In genomic region chr1:84934151-84934502, GRCm38 (mm10) we compare ENCODE assay signal across 8 mouse cellular contexts. TPM values are rescaled to one million over a fixed set of nuclear protein-coding genes. Genes with fewer than 3 reads are reported as not detected.
DNase-seq lines count a peak whose midpoint lies in the region; ATAC-seq and TF ChIP-seq lines count a peak whose summit lies in the region.

No protein-coding gene starts in this region.

- 2% methylated on average over 12 of the region's 12 CpGs for WGBS in heart, postnatal 0 days
- WGBS in forebrain, embryonic 12.5 days: 0% methylated on average over 12 of the region's 12 CpGs
- whole genome bisulfite sequencing in liver, embryonic 14.5 days (ENCODE audit: insufficient replicate concordance): 4% methylated on average over 12 of the region's 12 CpGs

- H3K4me1 ChIP-seq in heart, postnatal 0 days (ENCODE audit: control insufficient read depth, insufficient read depth): peaks cover 3% of the 10 kb centered on the region; the same call in 1 of the 2 replicates
- H3K4me1 ChIP-seq in forebrain, embryonic 12.5 days: peaks cover 12% of the 10 kb centered on the region; the same call in 1 of the 2 replicates
- H3K4me1 ChIP-seq in liver, embryonic 14.5 days (replicated peaks; ENCODE audit: control insufficient read depth in 2 of 2, insufficient read depth in 2 of 2, low read length in 1 of 2): no peaks in the 10 kb centered on the region

- H3K36me3 ChIP-seq in heart, postnatal 0 days (replicated peaks; ENCODE audit: control insufficient read depth, insufficient read depth, low read length): no peaks in the 10 kb centered on the region
- H3K36me3 ChIP-seq in forebrain, embryonic 12.5 days (replicated peaks): no peaks in the 10 kb centered on the region
- no peaks in the 10 kb centered on the region for H3K36me3 ChIP-seq in liver, embryonic 14.5 days (replicated peaks; ENCODE audit: control insufficient read depth, insufficient read depth, low read depth)

- peak overlapping the region; percentile 89 for H3K4me2 ChIP-seq in heart, postnatal 0 days (ENCODE audit: low read depth, low read length)
- peak overlapping the region; percentile 74 for H3K4me2 ChIP-seq in forebrain, embryonic 12.5 days
- H3K4me2 ChIP-seq in liver, embryonic 14.5 days (ENCODE audit: low read depth): peak overlapping the region; percentile 54

- no peak for DNase-seq in heart, postnatal 0 days (ENCODE audit: low spot score)
- DNase-seq in heart, adult 18-20 months: no peak
- DNase-seq in ZHBTc4 (ENCODE audit: low read depth, low spot score): peak; percentile 41
- no peak for DNase-seq in liver, embryonic 14.5 days (ENCODE audit: low read depth in 3 of 3, low spot score in 3 of 3)
- DNase-seq in thymus, postnatal 36 days: no peak
- no peak for DNase-seq in spleen, postnatal 10 days (ENCODE audit: low spot score in 2 of 2)
- no peak for DNase-seq in frontal cortex, adult 2 months (ENCODE audit: extremely low spot score in 1 of 2, low spot score in 1 of 2)

- TF ChIP-seq CTCF in heart, postnatal 0 days (IDR thresholded peaks at IDR 0.05; ENCODE audit: low read depth): no peak
- TF ChIP-seq CTCF in liver, embryonic 14.5 days (IDR thresholded peaks at IDR 0.05; ENCODE audit: low read depth): no peak

- no peak for ATAC-seq in heart, postnatal 0 days (ENCODE audit: insufficient read depth, low read depth)
- ATAC-seq in forebrain, embryonic 12.5 days (ENCODE audit: low FRiP score): no peak
- ATAC-seq in liver, embryonic 14.5 days (ENCODE audit: insufficient read depth): no peak

- no peak overlapping the region for H3K27ac ChIP-seq in heart, postnatal 0 days (ENCODE audit: low read depth)
- peak overlapping the region; percentile 86 for H3K27ac ChIP-seq in forebrain, embryonic 12.5 days
- no peak overlapping the region for H3K27ac ChIP-seq in liver, embryonic 14.5 days

- H3K27me3 ChIP-seq in heart, postnatal 0 days (ENCODE audit: control insufficient read depth, insufficient read depth, low read length): peaks cover 33% of the 10 kb centered on the region
- H3K27me3 ChIP-seq in forebrain, embryonic 12.5 days: peaks cover 3% of the 10 kb centered on the region; the same call in 1 of the 2 replicates
- peaks cover 17% of the 10 kb centered on the region for H3K27me3 ChIP-seq in liver, embryonic 14.5 days (ENCODE audit: control insufficient read depth, insufficient read depth, low read length)

- no peak for TF ChIP-seq EP300 in heart, postnatal 0 days (IDR thresholded peaks at IDR 0.05; ENCODE audit: low read depth)
- no peak for TF ChIP-seq EP300 in liver, embryonic 14.5 days (IDR thresholded peaks at IDR 0.05; ENCODE audit: low read depth)

- peak overlapping the region; percentile 55 for H3K4me3 ChIP-seq in heart, postnatal 0 days (ENCODE audit: low read depth, low read length)
- H3K4me3 ChIP-seq in forebrain, embryonic 12.5 days (replicated peaks): peak overlapping the region; percentile 65
- H3K4me3 ChIP-seq in liver, embryonic 14.5 days (ENCODE audit: insufficient read depth in 1 of 2, low read depth in 2 of 2, low read length in 2 of 2): peak overlapping the region; percentile 15 to 40; a peak in 3 of 4 replicates

- H3K9me3 ChIP-seq in heart, postnatal 0 days (replicated peaks; ENCODE audit: control insufficient read depth, low read length): no peaks in the 10 kb centered on the region
- no peaks in the 10 kb centered on the region for H3K9me3 ChIP-seq in forebrain, embryonic 12.5 days
- no peaks in the 10 kb centered on the region for H3K9me3 ChIP-seq in liver, embryonic 14.5 days (ENCODE audit: control insufficient read depth, low read length)

- H3K9ac ChIP-seq in heart, postnatal 0 days (replicated peaks; ENCODE audit: low read depth, low read length): no peak overlapping the region; the same call in 1 of the 2 replicates
- H3K9ac ChIP-seq in forebrain, embryonic 12.5 days: peak overlapping the region; percentile 78
- no peak overlapping the region for H3K9ac ChIP-seq in liver, embryonic 14.5 days (replicated peaks)

RNA-seq across cellular contexts. Expression of gene Slc16a14, which starts 0.8 kb away (rescaled TPM):
- total RNA-seq in heart, postnatal 0 days (2014; rRNA removed; ENCODE audit: low replicate concordance): not detected in 2 replicates
- 0.03 TPM in 1 of 2 replicates, not detected in the other for polyA plus RNA-seq in heart, postnatal 0 days (2015; fragmentation: Nextera tagmentation; extraction: Ambion mirVana)
- total RNA-seq in heart, adult 18-20 months (2021): under 1 TPM; 0.35 to 0.36 TPM
- 11.4 and 11.5 TPM in 2 replicates for polyA plus RNA-seq in forebrain, embryonic 12.5 days (2016; fragmentation: Nextera tagmentation; extraction: Ambion mirVana)
- polyA plus RNA-seq in liver, embryonic 14.5 days (2012; rRNA removed): 0.01 TPM in 1 of 2 replicates, not detected in the other
- not detected in 2 replicates for polyA plus RNA-seq in liver, embryonic 14.5 days (2014; fragmentation: Nextera tagmentation; extraction: Ambion mirVana)
- 6.9 and 8.0 TPM in 2 replicates for polyA plus RNA-seq in frontal cortex, adult 2 months (2012; rRNA removed)
